Mouse (Mus musculus): ENCODE measurements at regions not wholly inside any gene's neighbourhood (a gene's known extent, or its start where the extent isn't known, plus 50 kb on each side); places are given as distances from the start of the nearest gene placed in this dataset.

- TF ChIP-seq POLR2A (IDR thresholded peaks at IDR 0.05; ENCODE audit: low read depth, low read length) = no peak
- no peak for TF ChIP-seq CTCF (IDR thresholded peaks at IDR 0.05; ENCODE audit: borderline replicate concordance, insufficient read depth, low read length)
Observed at GRCm38 (mm10) chr10:45848654-45849053, 271.0 kb downstream of the Hace1 start.
